Mouse (Mus musculus): ENCODE results near the gene Serac1.

The Serac1 gene

DNA sequence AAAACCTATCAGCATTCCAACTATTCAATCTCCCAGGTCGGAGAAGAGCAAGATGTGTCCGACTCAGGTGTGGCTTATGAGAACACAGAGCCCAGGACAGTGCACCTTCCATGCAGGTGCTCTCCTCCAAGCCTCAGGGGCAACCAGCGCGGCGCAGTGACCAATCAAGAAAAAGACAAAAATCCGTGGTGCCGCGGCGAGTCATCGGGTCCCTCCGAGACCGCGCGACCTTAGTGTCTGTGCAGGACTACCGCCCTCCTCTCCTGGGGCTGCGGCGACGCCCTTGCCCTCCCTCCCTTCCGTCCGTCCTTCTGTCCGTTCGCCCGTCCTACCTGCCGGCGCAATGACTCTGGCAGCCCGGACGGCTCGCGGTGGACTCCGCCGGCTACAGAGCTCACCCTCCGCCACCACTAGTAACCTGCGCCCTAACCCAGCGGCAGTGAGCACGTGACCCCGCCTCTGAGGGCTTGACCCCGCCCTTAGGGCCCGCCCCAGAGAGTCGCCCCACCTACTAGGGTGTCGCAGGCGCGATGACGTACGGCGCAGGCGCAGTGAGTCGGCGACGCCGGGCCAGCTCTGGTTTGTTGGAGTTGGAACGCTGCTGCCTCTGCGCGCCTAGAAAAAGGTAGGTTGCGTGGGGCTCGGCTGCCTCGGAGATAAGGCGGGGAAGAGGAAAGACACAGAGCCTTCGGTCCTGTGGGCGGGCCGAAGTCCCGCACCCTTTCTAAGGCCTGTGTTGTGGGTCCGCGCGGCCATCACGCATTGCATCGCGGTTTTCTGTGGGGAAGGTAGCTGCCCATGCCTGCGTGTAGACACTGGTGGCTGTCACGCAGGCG lies at the start of gene Serac1, which contains the start of gene Gtf2h5:
Serac1 (minus strand) TSS at position 455 of the 836 bp plus-strand sequence.
Gtf2h5 (plus strand) TSS at position 500 of the 836 bp plus-strand sequence.
- ATAC-seq (ENCODE audit: low TSS enrichment): peak; percentile 88

DNA sequence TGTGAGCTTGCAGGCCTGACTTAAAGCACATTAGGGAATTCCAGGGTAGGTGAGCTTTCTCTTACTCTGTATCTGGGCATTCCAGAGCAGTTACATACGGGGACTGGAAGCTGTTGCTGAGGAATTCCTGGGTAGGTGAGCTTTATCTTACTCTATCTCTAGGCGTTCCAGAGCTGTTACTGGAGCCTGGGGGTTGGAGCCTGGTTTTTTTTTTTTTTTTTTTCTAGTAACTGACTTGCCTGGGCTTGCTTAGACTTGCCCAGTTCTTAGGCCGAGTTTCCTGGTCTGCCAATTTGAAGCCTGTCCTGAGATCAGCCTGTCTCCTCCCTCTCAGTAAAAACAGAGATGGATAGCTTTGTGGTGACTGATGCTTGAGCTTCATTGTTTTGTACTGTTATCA lies 48.5 kb upstream of the Serac1 start:
- ATAC-seq (ENCODE audit: low TSS enrichment): no peak

DNA sequence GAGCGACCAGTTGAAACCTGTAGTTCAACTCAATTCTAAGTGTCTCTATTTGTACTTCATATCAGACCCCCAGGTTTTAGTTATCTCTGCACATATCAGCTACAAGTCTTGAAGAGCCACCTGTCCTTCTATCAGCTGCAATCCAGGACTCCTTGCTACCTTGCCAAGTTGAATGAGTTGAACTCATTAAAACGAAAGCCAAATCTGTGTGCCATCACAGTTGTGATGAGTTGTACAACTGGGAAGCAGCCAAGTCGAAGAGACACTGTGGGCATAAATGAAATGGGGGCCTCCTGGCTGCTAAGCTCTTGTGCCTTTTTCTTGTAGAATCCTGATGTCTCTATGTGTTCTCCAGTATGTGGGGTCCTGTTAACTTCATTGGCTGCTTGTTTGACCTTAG lies 45.9 kb upstream of the Serac1 start:
- no peak for ATAC-seq (ENCODE audit: low TSS enrichment)

DNA sequence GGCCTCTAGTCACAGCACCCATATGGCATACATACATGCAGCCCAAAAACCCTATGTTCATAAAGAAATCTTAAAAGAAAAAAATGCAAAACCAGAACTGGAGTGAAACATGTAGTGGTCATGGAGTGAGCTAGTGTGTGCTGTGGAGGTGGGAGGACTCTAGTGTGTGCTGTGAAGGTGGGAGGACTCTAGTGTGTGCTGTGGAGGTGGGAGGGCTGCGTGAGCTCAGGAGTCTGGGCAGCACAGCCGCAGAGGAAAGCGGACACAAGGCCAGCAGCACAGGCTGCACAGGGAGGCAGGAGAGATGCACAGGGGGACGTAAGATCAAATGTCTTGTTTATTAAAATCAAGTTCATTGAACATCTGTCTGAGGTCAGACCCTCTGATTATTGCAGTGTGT lies 44.2 kb upstream of the Serac1 start:
- peak; percentile 84 for ATAC-seq (ENCODE audit: low TSS enrichment)

DNA sequence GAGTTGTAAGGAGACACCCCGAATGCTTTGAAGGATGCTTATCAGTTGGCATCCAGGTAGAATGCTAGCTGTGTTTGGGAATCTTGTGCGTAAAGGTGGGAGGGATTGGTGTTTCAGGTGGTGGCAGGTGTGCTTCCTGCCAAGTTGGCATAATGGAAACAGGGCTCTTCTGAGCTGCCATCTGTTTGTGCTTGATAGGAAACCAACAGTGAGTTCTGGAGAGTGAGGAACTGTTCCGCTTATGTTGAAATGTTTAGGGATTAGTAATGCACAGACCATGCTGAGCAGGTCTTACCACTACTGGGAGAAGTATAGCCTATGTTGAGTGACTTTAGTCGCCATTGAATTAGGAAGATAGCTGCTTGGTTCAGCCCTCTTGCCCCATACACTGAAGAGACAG lies 39.3 kb upstream of the Serac1 start:
- ATAC-seq (ENCODE audit: low TSS enrichment): no peak

DNA sequence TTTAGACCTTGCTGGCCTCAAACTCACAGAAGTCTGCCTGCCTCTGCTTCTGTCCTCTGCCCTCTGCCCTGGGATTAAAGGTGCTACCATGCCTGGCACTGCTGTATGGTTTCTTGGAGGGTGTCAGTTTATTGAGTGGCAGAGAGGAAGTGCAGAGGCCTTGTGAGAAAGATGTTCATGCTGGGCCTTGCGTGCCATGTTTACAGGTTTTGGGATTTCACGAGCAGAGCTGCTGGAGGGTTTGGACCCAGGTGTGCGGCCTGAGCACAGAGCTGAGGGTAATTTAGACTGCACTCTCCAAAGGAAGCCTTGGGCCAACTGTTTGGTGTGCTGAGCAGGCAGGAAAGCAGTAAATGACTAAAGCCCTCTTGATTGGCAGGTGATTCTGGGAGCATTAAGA lies 38.4 kb upstream of the Serac1 start:
- ATAC-seq (ENCODE audit: low TSS enrichment): no peak

DNA sequence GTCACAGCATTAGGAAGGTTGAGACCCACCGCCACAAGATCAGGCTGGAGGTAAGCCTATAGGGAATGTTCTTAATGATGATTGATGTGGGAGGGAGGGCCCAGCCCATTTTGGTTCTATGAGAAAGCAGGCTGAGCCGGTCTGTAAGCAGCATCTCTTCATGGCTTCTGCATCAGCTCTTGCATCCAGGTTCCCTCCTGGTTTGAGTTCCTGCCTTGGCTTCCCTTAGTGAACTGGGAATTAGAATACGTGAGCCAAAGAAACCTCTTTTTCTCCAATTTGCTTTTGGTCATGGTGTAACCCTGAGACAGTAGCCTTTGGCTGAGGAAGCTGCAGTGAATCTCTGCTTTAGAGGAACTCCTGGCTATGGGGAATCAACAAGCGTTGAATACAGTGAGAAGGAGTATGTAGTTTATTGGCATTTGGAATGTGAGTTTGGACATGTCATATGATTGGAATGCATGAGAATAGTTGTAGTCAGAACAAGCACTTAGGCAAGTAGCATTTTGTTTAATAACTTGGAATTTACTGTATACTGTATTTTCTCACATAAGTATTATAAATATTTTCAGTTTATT lies 37.7 kb upstream of the Serac1 start:
- no peak for ATAC-seq (ENCODE audit: low TSS enrichment)

DNA sequence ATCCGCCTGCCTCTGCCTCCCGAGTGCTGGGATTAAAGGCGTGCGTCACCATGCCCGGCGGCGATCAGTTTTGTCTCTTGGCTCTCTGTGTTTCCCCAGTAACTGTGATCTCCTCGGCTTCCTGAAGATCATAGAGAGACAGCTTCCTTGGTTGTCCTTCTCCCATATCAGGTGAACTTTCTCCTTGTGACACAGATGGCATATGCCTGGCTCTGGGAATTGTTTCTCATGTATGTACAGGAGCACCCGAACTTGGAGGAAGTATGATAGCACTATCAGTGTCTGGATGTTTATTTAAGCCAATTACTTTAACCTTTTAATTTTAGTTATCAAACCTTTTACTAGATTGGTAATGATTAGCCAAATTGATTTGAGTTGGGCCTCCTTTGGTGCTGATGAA lies 35.5 kb upstream of the Serac1 start:
- no peak for ATAC-seq (ENCODE audit: low TSS enrichment)

DNA sequence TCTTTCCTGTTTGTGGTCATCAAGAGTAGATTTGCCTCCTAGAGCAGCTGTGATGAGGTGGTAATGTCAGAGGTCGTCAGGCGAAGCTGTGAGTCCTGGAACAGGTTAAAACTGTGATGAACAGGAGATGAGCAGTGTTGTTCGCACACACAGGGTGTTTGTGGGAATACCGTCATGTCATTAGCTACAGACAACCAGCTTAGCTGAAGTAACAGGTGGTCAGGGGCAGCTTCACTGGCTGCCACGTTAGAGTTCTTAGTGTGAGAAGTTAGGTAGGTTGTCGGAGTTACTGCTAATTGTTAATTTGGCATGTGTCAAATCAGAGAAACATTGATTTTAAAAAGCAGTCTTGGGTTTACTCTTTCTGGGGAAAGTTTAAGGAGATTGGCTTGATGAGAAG lies 34.1 kb upstream of the Serac1 start:
- ATAC-seq (ENCODE audit: low TSS enrichment): no peak

DNA sequence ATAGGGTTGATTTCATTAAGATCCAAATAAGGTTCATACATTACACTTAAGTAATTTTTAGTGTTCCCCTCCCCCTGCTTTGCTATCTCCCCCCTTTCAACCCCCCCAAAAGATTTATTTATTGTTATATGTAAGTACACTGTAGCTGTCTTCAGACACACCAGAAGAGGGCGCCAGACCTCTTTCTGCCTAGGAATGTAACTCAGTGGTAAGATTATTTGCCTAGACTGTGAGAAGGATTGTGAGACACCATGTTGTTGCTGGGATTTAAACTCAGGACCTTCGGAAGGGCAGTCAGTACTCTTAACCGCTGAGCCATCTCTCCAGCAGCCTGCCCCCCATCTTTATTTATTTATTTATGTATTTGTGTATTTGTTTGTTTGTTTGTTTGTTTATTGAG lies 31.4 kb upstream of the Serac1 start:
- no peak for ATAC-seq (ENCODE audit: low TSS enrichment)

DNA sequence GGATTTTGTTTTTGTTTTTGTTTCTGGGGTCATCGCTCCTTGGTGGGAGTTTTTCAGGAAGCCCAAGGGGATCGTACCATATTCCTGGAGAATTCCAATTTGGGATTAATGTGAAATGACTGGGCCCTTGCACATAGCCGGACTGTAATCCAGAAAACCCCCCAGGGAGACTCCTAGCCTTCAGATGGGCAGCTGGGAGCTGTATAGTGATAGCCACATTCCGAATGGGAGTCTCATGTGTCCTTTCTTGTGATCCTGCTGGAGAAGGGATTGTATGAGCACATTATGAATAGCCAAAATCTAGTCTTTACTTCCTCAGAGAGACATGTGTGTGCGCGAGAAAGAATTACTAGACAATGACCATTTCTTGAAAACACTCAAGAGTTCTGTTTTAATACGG lies 28.6 kb upstream of the Serac1 start:
- no peak for ATAC-seq (ENCODE audit: low TSS enrichment)

DNA sequence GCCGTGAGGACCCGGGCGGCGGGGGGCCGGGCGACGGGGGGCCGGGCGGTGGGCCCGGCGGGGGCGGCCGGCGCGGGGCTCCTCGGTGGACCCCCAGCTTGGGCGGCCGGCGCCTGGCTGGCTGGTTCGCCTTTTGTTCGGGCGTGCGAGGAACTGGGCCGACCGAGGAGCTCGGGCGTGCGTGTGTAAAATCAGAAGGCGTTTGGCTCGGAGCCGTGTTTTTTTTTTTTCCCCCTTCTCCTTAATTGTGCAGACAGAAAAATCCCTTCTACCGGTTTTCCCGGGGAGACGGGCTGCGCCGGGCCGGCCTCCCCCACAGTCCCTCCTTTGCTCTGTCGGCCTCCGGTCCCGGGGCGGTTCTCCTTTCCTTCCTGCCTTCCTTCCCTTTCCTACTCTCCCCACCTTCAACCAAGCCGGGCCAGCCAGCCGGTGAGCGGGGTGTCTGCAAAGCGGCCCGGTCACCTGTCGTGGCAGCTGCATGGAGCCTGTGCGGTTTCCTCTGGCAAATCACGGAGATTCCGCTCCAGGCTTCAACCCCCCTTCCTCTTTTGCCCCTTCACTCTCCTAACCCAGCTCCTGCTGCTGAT lies 27.6 kb upstream of the Serac1 start:
- peak; percentile 17 for ATAC-seq (ENCODE audit: low TSS enrichment)

DNA sequence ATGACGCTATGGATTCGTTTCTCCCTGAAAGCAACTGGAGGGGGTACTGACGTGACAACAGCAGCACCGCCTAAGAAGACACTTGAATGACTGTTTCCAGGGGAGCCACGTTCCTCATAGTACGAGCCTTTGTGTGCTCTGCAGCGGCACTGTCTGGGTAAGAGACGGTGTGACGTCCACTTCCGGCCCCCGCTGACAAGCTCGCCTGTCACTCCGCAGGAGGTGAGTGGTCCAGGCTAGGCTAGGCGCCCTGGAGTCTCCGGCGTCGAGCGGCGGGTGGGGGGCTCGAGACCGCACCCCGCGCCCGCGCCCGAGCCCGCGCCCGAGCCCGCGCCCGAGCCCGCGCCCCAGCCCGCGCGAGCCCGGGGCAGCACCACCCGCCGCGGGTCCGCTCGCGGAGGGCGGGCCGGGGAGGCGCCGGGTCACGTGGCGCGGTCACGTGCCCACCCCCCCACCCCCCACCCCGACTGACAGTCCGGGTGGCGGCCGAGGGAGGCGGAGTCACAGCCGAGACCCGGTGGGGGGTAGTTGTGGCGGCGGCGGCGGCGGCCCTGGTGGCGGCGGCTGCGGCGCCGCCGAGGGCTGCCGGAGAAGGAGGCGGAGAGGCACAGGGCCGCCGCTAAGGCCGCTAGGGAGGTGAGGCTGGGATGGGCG lies 26.9 kb upstream of the Serac1 start, which contains the start of gene Tulp4:
Tulp4 (plus strand) TSS at position 77 of the 654 bp plus-strand sequence.
- ATAC-seq (ENCODE audit: low TSS enrichment): peak; percentile 94

DNA sequence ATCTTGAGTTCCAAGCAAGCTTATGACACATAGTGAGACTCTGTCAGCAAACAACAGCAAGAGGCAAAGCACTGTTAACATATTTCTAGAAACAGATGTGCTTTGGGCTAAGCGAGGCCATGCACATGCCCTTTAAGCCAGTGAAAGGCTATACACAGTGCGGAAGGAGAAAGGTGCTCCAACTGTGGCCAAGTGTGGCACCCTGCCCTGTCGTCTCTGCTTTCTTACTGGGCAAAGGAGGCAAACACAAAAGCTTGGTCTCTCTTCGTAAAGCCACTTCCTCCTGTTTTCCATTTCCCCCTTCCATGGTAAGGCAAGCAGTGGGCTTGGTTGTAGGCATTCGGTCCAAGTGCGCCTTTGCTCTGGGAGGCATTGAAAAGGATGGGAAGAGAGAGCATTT lies 24.0 kb upstream of the Serac1 start:
- ATAC-seq (ENCODE audit: low TSS enrichment): no peak

DNA sequence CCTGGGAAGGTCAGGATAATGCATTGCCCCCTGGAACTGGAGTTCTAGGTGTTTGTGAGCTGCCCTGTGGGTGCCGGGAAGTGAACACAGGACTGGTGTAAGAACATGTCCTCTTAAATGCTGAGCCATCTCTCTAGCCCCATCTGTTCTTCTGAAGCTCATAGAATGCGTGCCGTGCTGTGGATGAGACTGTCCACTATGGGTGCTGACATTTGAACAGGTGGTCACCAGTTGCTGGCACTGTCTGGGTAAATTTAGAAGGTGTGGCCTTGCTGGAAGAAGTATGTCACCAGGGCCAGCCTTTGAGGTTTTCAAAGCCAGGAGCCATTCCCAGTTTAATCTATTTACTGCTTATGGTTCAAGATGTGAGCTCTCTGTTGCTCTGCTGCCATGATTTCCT lies 22.7 kb upstream of the Serac1 start:
- no peak for ATAC-seq (ENCODE audit: low TSS enrichment)

DNA sequence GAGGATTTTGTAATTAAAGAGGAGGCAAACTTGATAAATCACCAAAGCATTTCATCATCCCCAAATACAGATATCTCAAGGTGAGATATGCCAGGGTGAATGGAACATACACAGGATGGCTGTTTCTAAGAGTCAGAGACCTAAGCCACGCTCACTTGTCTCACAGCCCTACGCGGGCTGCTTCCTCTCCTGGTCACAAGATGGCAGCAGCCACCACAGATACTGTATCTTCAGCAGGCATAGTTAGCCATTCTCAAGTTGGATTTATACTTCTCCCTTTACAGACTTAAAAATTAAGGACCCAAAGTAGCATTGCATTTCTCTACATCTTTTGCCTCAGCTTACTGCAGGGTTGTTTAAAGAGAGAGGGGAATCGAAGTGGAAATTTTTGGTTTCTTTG lies 18.3 kb upstream of the Serac1 start:
- ATAC-seq (ENCODE audit: low TSS enrichment): peak; percentile 72; the same call in 1 of the 2 replicates

DNA sequence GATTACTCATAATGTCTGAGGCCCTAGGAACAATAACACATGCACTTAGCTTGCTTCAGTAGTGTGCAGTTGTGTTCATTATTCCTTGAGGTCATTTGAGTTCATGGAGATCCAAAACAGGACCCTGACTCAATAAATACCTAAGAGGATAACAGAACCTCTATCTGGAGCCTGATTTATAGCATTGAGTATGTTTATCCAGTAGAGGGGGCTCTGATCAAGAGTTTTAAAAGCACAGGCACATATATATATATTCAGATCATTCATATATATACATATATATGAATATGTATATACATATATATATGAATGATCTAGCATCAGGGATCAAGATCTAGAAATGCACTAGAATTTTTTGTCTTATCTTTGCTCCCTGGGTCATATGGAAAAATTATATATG lies 16.0 kb upstream of the Serac1 start:
- no peak for ATAC-seq (ENCODE audit: low TSS enrichment)

DNA sequence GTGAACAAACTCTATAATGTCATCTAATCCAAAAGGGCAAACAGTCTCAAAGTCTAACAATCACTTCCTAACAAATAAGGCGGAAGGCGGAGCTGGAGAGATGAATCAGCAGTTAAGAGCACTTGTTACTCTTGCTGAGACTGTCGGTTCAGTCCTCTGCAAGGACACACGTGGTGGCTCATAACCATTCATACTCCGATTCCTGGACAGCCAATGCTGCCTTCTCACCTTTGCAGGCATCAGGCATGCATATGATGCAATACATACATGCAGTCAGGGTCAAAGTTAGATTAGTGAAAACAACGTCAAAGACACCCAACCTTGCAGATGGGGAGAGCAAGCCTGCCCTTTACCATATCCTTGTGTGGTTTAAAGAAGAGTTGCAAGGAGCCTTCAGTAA lies 12.1 kb upstream of the Serac1 start:
- ATAC-seq (ENCODE audit: low TSS enrichment): no peak

DNA sequence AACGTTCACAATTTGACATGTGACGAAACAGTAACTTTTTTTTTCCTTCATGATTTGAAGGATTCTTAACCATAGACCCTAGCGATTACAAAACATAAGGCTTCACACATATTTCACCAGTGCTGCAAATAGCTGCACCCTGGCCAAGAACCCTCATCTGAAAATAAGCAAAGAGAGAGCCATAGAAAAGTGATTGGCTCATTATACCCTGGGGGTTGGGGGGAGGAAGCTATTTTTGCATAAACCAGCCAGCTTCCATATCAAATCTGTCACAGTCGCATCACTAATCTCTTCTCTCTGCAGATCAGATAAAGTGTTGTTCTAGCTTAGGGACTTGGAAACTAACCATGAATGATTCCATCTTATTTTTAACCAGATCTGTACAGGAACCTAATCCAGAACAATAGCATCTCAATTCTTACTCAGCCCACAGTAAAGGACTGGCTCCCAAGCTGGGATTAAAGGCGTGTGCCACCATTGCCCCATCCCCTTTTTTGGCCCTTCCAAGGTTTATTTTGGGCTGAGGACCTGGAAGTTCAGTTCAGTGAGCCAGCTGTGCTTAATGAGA lies 3.9 kb upstream of the Serac1 start:
- no peak for ATAC-seq (ENCODE audit: low TSS enrichment)

DNA sequence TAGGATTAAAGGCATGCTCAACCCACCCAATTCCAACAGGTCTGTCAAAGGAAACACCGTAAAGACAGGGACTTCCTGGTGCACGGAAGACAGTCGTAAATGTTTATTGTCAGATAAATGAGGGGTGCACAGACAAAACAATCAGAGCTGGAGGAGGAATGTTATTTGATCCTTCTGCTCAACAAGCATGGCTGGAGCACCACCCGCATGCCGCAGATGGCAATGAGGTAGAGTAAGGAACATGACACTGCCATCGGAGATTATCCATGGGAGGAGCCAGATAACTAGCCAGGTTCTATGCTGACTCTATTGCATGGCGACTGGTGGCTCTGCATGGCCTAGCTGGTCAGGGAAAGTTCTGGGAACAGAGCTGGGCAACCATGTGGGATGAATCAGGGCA lies 6.1 kb downstream of the Serac1 start:
- no peak for ATAC-seq (ENCODE audit: low TSS enrichment)

DNA sequence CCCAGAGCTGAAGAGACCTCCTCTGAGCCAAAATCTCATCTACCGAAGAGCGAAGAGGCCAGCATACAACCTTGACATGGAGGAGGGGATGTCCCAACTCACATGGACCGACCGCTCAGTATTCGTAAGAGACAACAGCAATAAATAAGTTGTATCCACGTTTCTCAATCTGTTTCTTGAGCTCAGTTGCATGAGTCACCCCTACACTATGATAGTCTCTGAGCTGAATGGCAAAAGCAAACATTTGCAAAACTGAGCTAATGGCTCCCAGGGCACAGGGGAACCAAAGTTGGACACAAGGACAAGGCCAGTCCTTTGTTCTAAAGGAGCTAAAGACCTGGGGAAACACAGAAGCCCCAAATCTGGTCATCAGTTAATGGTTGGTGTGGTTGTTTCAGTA lies 9.7 kb downstream of the Serac1 start:
- no peak for ATAC-seq (ENCODE audit: low TSS enrichment)

DNA sequence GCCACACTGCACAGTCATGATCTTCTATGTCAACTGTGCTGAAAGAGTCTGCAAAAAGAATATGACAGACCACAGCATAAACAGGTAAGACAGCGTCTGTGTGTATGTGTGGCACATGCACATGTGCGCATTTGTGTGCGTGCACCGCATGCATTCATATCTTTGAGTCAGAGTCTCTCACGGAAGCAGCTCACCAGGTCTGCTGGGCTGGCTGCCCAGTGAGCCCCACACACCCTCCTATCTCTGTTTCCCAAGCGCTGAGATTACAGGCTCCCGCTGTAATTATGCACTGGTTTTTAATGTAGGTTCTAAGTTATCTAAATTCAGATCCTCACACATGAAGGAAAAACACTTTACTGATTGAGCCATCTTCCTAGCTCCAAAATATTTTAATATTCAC lies 11.9 kb downstream of the Serac1 start:
- no peak for ATAC-seq (ENCODE audit: low TSS enrichment)

All from frontal cortex, adult (tissue).